Mouse (Mus musculus) erythroblast, embryonic 14.5 days (primary cell): ENCODE results near the gene Ing4.

Source experiments
- GATA1 ChIP-seq: IDR thresholded peaks from 2 replicates; pipeline ENCODE4 v1.6.1; 2012; ENCODE audit warnings: low read length, inconsistent platforms, mixed read lengths
- TAL1 ChIP-seq: IDR thresholded peaks from 3 replicates; pipeline ENCODE4 v1.6.1; 2012; ENCODE audit warnings: low read length, inconsistent platforms, mixed read lengths

DNA sequence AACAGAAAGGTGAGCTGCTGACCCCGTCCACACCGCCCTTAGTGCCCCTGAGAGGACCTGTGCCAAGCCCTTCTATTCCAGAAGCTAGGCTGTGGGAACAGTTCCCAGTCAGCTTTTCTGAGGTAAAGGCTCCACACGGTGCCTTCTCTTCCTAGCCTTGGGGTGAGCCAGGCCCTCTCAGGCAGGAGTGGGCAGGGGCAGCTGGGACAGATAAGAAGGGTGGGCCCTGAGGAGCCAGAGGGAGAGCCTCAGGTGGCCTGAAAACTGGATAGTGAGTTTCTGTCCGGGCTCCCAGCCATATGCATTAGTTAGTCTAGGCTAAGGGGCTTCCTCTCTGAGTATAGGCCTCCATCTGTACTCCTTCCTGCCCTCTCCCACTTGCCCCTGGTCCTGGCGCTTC is 23.0 kb downstream of the Ing4 start:
- TF ChIP-seq TAL1 (no peak), GATA1 (no peak)
